ENCODE assay signal across 36 mouse cellular contexts in the genomic region with DNA sequence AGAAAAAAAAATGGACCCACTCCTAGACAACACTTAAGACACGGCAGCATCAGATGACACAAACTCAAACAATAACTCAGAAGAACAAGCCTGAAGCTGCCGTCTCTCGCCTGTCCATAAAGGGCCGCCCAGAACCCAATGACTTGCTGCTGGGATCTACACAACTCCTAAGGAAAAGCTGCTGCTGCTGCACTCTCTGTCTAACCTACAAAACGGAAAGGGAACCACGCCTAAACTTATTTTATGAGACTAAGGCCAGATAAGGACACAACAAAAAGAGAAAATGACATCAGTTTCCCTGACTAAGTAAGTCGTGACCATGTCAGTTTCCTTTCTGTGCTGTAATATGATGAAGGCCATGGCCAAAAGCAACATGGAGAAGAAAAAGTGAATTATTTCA. TPM values are rescaled to one million over a fixed set of nuclear protein-coding genes. Genes with fewer than 3 reads are reported as not detected.
DNase-seq lines count a peak whose midpoint lies in the region.
"Had no signal": no experiment of that assay in that cellular context is flagged by ENCODE, and none has a peak within 500 bp of the region (broad histone marks: within the 10 kb centered on the region; RNA-seq: fewer than 3 reads in every experiment).

No protein-coding gene starts in this region.

- peak; percentile 10 for DNase-seq in gastrocnemius, adult 18-20 months (ENCODE audit: low spot score)
- DNase-seq in gastrocnemius, postnatal 14 days = no peak
- peak; percentile 6 to 27 for DNase-seq in heart, adult 9 months (ENCODE audit: low spot score in 2 of 2)
- no peak for DNase-seq in heart, postnatal 4 days
- DNase-seq in 416B (ENCODE audit: low read depth) = peak; percentile 35
- peak; percentile 19 for DNase-seq in large intestine, adult 2 months (ENCODE audit: low read depth, low spot score)
- no peak for DNase-seq in urinary bladder, postnatal 14 days (ENCODE audit: low spot score)
- no peak for DNase-seq in layer of hippocampus, adult 8-10 months (ENCODE audit: low spot score in 2 of 2)
- DNase-seq: adrenal gland, postnatal 36 days; cerebellum, adult 18-20 months; cerebellum, postnatal 14 days; forebrain, postnatal 0 days; gastrocnemius, postnatal 10 days; kidney, adult 11 months; left cerebral cortex, postnatal 4 days; lung, postnatal 4 days; right cerebral cortex, adult 18-20 months had no signal

- WGBS in large intestine, adult 2 months = 51% methylated on average over 7 of the region's 7 CpGs

- intact Hi-C loops in gastrocnemius, postnatal 14 days (cut with DNase I; ENCODE audit: low total_unique reads) = no loop called here

RNA-seq across cellular contexts. Expression of a gene that starts 5.7 kb away (rescaled TPM):
- not detected for total RNA-seq in gastrocnemius, adult 18-20 months (2021)
- not detected for total RNA-seq in gastrocnemius, postnatal 14 days (2021)
- total RNA-seq in heart, postnatal 4 days (2021) = not detected
- not detected in 2 replicates for polyA plus RNA-seq in large intestine, adult 2 months (2012; rRNA removed)
- not detected for total RNA-seq in layer of hippocampus, adult 8-10 months (2022)
- total RNA-seq: adrenal gland, adult 18-20 months; adrenal gland, postnatal 36 days; forebrain, postnatal 0 days; gastrocnemius, postnatal 10 days; layer of hippocampus, postnatal 14 days; left cerebral cortex, adult 8-10 months; left cerebral cortex, postnatal 4 days; midbrain, postnatal 0 days had no signal
- polyA plus RNA-seq: CD4-positive, CD25-positive, alpha-beta regulatory T cell, adult 4 months; embryonic facial prominence, embryonic 11.5 days; forebrain, embryonic 10.5 days; forebrain, postnatal 0 days; heart, embryonic 13.5 days; hindbrain, embryonic 13.5 days; kidney, postnatal 0 days; limb, embryonic 15.5 days; liver, embryonic 14.5 days; lung, embryonic 15.5 days; midbrain, embryonic 10.5 days; midbrain, postnatal 0 days; neural tube, embryonic 14.5 days; Patski; small intestine, adult 2 months; stomach, postnatal 0 days; thymus, postnatal 0 days had no signal

Comparison
In these comparisons a context has a peak if more than half of its experiments do, and no peak if none do; other contexts are left out.
1. DNase-seq: peak in gastrocnemius, adult 18-20 months (single experiment), heart, adult 9 months (2 of 2), 416B (single experiment) and large intestine, adult 2 months (single experiment); none in gastrocnemius, postnatal 14 days (single experiment), heart, postnatal 4 days (single experiment), urinary bladder, postnatal 14 days (single experiment) and layer of hippocampus, adult 8-10 months (0 of 2).